Mouse (Mus musculus) midbrain, embryonic 16.5 days (tissue): Measurements from ENCODE around the gene Cdca4. TPM values are rescaled to one million over a fixed set of nuclear protein-coding genes. Genes with fewer than 3 reads are reported as not detected.

Experiments
- ATAC-seq: fragments of 200-750 bp; cut with Nextera tagmentation; 2 replicates; pipeline ENCODE4 v1.8.0; 2017; ENCODE audit warnings: moderate TSS enrichment
- H3K27ac ChIP-seq: fragments of 300-500 bp; sonication (generic); 2 replicates; pipeline ENCODE4 v1.5.1; 2014; ENCODE audit warnings: mild to moderate bottlenecking, low read length, mixed read lengths
- H3K27me3 ChIP-seq: fragments of 300-500 bp; sonication (generic); 2 replicates; pipeline ENCODE4 v1.6.1; 2014; ENCODE audit warnings: low read depth, low read length, mixed read lengths; ENCODE audit not compliant: control insufficient read depth, insufficient read depth
- H3K36me3 ChIP-seq: fragments of 300-500 bp; sonication (generic); 2 replicates; pipeline ENCODE4 v1.6.1; 2014; ENCODE audit warnings: mild to moderate bottlenecking, low read length, moderate library complexity, mixed read lengths; ENCODE audit not compliant: control insufficient read depth, insufficient read depth
- H3K4me1 ChIP-seq: fragments of 300-500 bp; sonication (generic); 2 replicates; pipeline ENCODE4 v1.6.1; 2014; ENCODE audit warnings: mild to moderate bottlenecking, low read length, mixed read lengths; ENCODE audit not compliant: control insufficient read depth, insufficient read depth
- H3K4me2 ChIP-seq: fragments of 300-500 bp; sonication (generic); 2 replicates; pipeline ENCODE4 v1.6.1; 2014; ENCODE audit warnings: mild to moderate bottlenecking, low read length, mixed read lengths
- H3K4me3 ChIP-seq: fragments of 300-500 bp; sonication (generic); 2 replicates; pipeline ENCODE4 v1.5.1; 2014; ENCODE audit warnings: low read depth, mild to moderate bottlenecking, low read length, moderate library complexity, mixed read lengths
- H3K9ac ChIP-seq: fragments of 300-500 bp; sonication (generic); 2 replicates; pipeline ENCODE4 v1.6.1; 2014; ENCODE audit warnings: low read depth, low read length, mixed read lengths
- H3K9me3 ChIP-seq: fragments of 300-500 bp; sonication (generic); replicated peaks from 2 replicates; pipeline ENCODE4 v1.6.1; 2014; ENCODE audit warnings: mild to moderate bottlenecking, low read length, mixed read lengths; ENCODE audit not compliant: control insufficient read depth, poor library complexity, severe bottlenecking
- WGBS: fragments of 180-500 bp; shearing (Covaris S2); extraction: QIAGEN DNeasy Blood & Tissue Kit; methylation state at CpG from one replicate; pipeline ENCODE4 v1.1.7; 2014; 5-methylcytosine and 5-hydroxymethylcytosine counted together
- polyA plus RNA-seq: library from polyadenylated mRNA; unstranded; fragments of >200 nt; fragmentation: Nextera tagmentation; extraction: Ambion mirVana; gene quantifications from 2 replicates; pipeline ENCODE4 v1.2.1, GENCODE M21; 2015

The Cdca4 gene
- polyA plus RNA-seq, 1 experiment from 2014 or later, result 32.6 TPM

GRCm38 (mm10) chr12:112832411-112832810, 3.2 kb upstream of the Cdca4 start:
- Histone ChIP-seq H3K27ac (no peak overlapping the region), H3K36me3 (no peaks in the 10 kb centered on the region), H3K9me3 (no peaks in the 10 kb centered on the region), H3K4me1 (peaks cover 22% of the 10 kb centered on the region), H3K27me3 (no peaks in the 10 kb centered on the region), H3K4me2 (no peak overlapping the region), H3K9ac (no peak overlapping the region), H3K4me3 (no peak overlapping the region)
- ATAC-seq, result no peak
- WGBS, result 94% methylated on average over 5 of the region's 5 CpGs

- Histone ChIP-seq H3K4me1 (peaks cover 40% of the 10 kb centered on the region), H3K4me2 (peak overlapping the region; percentile 73), H3K27ac (no peak overlapping the region), H3K27me3 (no peaks in the 10 kb centered on the region), H3K36me3 (0 out of 2 replicates have a peak, but pooled peaks cover 2% of the 10 kb centered on the region), H3K4me3 (peak overlapping the region; percentile 89), H3K9ac (peak overlapping the region; percentile 76), H3K9me3 (no peaks in the 10 kb centered on the region)
- no peak for ATAC-seq
- 91% methylated on average over 3 of the region's 3 CpGs for WGBS
These were observed 1.3 kb upstream of the Cdca4 start for GRCm38 (mm10) chr12:112830570-112830969.

GRCm38 (mm10) chr12:112830141-112830540, 918 bp upstream of the Cdca4 start:
- Histone ChIP-seq H3K36me3 (0 out of 2 replicates have a peak, but pooled peaks cover 2% of the 10 kb centered on the region), H3K4me2 (peak overlapping the region; percentile 73), H3K27ac (peak overlapping the region; percentile 79), H3K9ac (peak overlapping the region; percentile 76), H3K4me3 (peak overlapping the region; percentile 89), H3K9me3 (no peaks in the 10 kb centered on the region), H3K27me3 (no peaks in the 10 kb centered on the region), H3K4me1 (peaks cover 41% of the 10 kb centered on the region)
- 36% methylated on average over 2 of the region's 2 CpGs for WGBS
- no peak for ATAC-seq

- Histone ChIP-seq H3K27ac (peak overlapping the region; percentile 86), H3K36me3 (0 out of 2 replicates have a peak, but pooled peaks cover 2% of the 10 kb centered on the region), H3K9me3 (no peaks in the 10 kb centered on the region), H3K27me3 (no peaks in the 10 kb centered on the region), H3K4me3 (peak overlapping the region; percentile 89), H3K9ac (peak overlapping the region; percentile 93), H3K4me2 (peak overlapping the region; percentile 97), H3K4me1 (peaks cover 41% of the 10 kb centered on the region)
- WGBS, result under 1% methylated on average over 51 of the region's 51 CpGs
- ATAC-seq, result peak; percentile 83
These were observed 551 bp downstream of the Cdca4 start for GRCm38 (mm10) chr12:112828501-112829243.

GRCm38 (mm10) chr12:112825901-112826300, 3.3 kb downstream of the Cdca4 start:
- Histone ChIP-seq H3K9ac (no peak overlapping the region), H3K9me3 (no peaks in the 10 kb centered on the region), H3K4me3 (no peak overlapping the region), H3K4me2 (no peak overlapping the region), H3K27ac (no peak overlapping the region), H3K27me3 (no peaks in the 10 kb centered on the region), H3K36me3 (0 out of 2 replicates have a peak, but pooled peaks cover 2% of the 10 kb centered on the region), H3K4me1 (peaks cover 40% of the 10 kb centered on the region)
- 89% methylated on average over 5 of the region's 5 CpGs for WGBS
- no peak for ATAC-seq

- Histone ChIP-seq H3K9me3 (no peaks in the 10 kb centered on the region), H3K4me3 (no peak overlapping the region), H3K27ac (no peak overlapping the region), H3K4me2 (no peak overlapping the region), H3K27me3 (no peaks in the 10 kb centered on the region), H3K9ac (no peak overlapping the region), H3K4me1 (peaks cover 30% of the 10 kb centered on the region), H3K36me3 (peaks cover 16% of the 10 kb centered on the region)
- 83% methylated on average over 4 of the region's 4 CpGs for WGBS
- no peak for ATAC-seq
These were observed 6.0 kb downstream of the Cdca4 start for GRCm38 (mm10) chr12:112823221-112823620.

GRCm38 (mm10) chr12:112822676-112823075, 6.5 kb downstream of the Cdca4 start:
- no peak overlapping the region for H3K27ac ChIP-seq
- peaks cover 20% of the 10 kb centered on the region for H3K36me3 ChIP-seq
- H3K4me3 ChIP-seq, result no peak overlapping the region
- H3K27me3 ChIP-seq, result no peaks in the 10 kb centered on the region
- no peak for ATAC-seq
- H3K4me1 ChIP-seq, result peaks cover 24% of the 10 kb centered on the region
- H3K9me3 ChIP-seq, result no peaks in the 10 kb centered on the region
- no peak overlapping the region for H3K4me2 ChIP-seq
- no peak overlapping the region for H3K9ac ChIP-seq
- 72% methylated on average over 2 of the region's 2 CpGs for WGBS

GRCm38 (mm10) chr12:112821974-112822373, 7.2 kb downstream of the Cdca4 start:
- peaks cover 20% of the 10 kb centered on the region for H3K36me3 ChIP-seq
- no peak overlapping the region for H3K4me3 ChIP-seq
- ATAC-seq, result no peak
- WGBS, result 90% methylated on average over 4 of the region's 4 CpGs
- no peaks in the 10 kb centered on the region for H3K9me3 ChIP-seq
- H3K9ac ChIP-seq, result no peak overlapping the region
- peaks cover 17% of the 10 kb centered on the region for H3K4me1 ChIP-seq
- H3K4me2 ChIP-seq, result no peak overlapping the region
- no peak overlapping the region for H3K27ac ChIP-seq
- H3K27me3 ChIP-seq, result no peaks in the 10 kb centered on the region

GRCm38 (mm10) chr12:112821216-112821615, 8.0 kb downstream of the Cdca4 start:
- H3K9ac ChIP-seq, result no peak overlapping the region
- H3K27ac ChIP-seq, result no peak overlapping the region
- ATAC-seq, result no peak
- H3K9me3 ChIP-seq, result no peaks in the 10 kb centered on the region
- peaks cover 10% of the 10 kb centered on the region for H3K4me1 ChIP-seq
- no peak overlapping the region for H3K4me2 ChIP-seq
- no peak overlapping the region for H3K4me3 ChIP-seq
- H3K27me3 ChIP-seq, result no peaks in the 10 kb centered on the region
- H3K36me3 ChIP-seq, result peaks cover 18% of the 10 kb centered on the region
- 44% methylated on average over 1 of the region's 1 CpGs for WGBS
